ENCODE assay signal across 8 mouse cellular contexts in the genomic region with DNA sequence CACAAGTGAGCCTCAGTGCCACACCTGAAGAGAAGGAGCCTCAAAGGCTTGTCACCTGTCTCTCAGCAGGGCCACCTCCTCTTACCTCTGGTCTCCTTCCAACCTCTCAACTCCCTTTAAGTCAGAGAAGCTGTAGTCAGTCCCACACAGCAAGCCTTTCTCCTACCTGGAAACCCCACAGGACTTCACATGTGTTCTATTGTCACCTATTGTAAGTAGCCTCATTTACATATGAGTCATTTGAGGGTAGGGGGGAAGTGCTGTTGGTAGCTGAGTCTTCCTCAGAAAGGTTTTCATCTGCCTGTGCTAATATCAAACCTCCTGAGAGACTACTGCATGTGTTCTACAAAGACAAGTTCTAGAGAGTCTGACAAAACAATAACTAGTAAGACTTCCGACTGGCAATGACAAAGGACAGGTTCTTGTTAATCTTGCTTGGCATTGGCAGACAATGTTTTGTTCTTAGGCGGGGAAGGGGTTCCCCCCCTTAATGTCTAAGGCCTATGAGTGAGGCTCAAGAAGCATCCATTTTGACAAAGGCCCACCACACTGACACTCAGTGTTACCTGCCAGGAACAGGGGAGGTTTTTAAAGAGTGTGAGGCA. TPM values are rescaled to one million over a fixed set of nuclear protein-coding genes. Genes with fewer than 3 reads are reported as not detected.
DNase-seq lines count a peak whose midpoint lies in the region; ATAC-seq and TF ChIP-seq lines count a peak whose summit lies in the region.
"Had no signal": no experiment of that assay in that cellular context is flagged by ENCODE, and none has a peak within 500 bp of the region (broad histone marks: within the 10 kb centered on the region; RNA-seq: fewer than 3 reads in every experiment).

No protein-coding gene starts in this region.

- no peak for TF ChIP-seq CTCF in testis, adult 2 months (IDR thresholded peaks at IDR 0.05; ENCODE audit: control insufficient read depth, insufficient read depth, insufficient replicate concordance, low read depth, low read length)

- peak overlapping the region; percentile 83 for H3K4me3 ChIP-seq in testis, adult 2 months (ENCODE audit: control insufficient read depth, low read depth, low read length)
- H3K4me3 ChIP-seq in embryonic facial prominence, embryonic 13.5 days, result no peak overlapping the region
- no peak overlapping the region for H3K4me3 ChIP-seq in intestine, embryonic 16.5 days (ENCODE audit: low read length)
- H3K4me3 ChIP-seq in stomach, embryonic 14.5 days (ENCODE audit: low read depth, low read length), result no peak overlapping the region; the same call in 1 of the 2 replicates

- H3K27ac ChIP-seq in testis, adult 2 months (ENCODE audit: control insufficient read depth, insufficient read depth, low read depth, low read length), result peak overlapping the region; percentile 77
- H3K27ac ChIP-seq in embryonic facial prominence, embryonic 13.5 days, result no peak overlapping the region
- peak overlapping the region; percentile 57 for H3K27ac ChIP-seq in intestine, embryonic 16.5 days (ENCODE audit: low read length)
- no peak overlapping the region for H3K27ac ChIP-seq in stomach, embryonic 14.5 days (ENCODE audit: low read length)

- no peaks in the 10 kb centered on the region for H3K9me3 ChIP-seq in embryonic facial prominence, embryonic 13.5 days
- H3K9me3 ChIP-seq in intestine, embryonic 16.5 days (ENCODE audit: control insufficient read depth, low read length), result no peaks in the 10 kb centered on the region
- H3K9me3 ChIP-seq in stomach, embryonic 14.5 days (ENCODE audit: control insufficient read depth, low read depth, low read length), result no peaks in the 10 kb centered on the region

- 66% methylated on average over 2 of the region's 2 CpGs for WGBS in embryonic facial prominence, embryonic 13.5 days
- 63% methylated on average over 2 of the region's 2 CpGs for WGBS in intestine, embryonic 16.5 days
- WGBS in stomach, embryonic 14.5 days, result 53% methylated on average over 2 of the region's 2 CpGs

- DNase-seq in testis, postnatal 14 days (ENCODE audit: low spot score), result no peak
- no peak for DNase-seq in testis, postnatal 10 days (ENCODE audit: low spot score)
- DNase-seq: heart, postnatal 36 days had no signal

- H3K4me1 ChIP-seq in testis, adult 2 months (ENCODE audit: control insufficient read depth, insufficient read depth, low read length), result peaks cover 10% of the 10 kb centered on the region
- H3K4me1 ChIP-seq in embryonic facial prominence, embryonic 13.5 days, result peaks cover 24% of the 10 kb centered on the region
- peaks cover 27% of the 10 kb centered on the region for H3K4me1 ChIP-seq in intestine, embryonic 16.5 days (ENCODE audit: control insufficient read depth, insufficient read depth, low read length)
- peaks cover 20% of the 10 kb centered on the region for H3K4me1 ChIP-seq in stomach, embryonic 14.5 days (ENCODE audit: control insufficient read depth, insufficient read depth, low read length)

- H3K27me3 ChIP-seq in testis, adult 2 months (ENCODE audit: control insufficient read depth, insufficient read depth, low read length), result no peaks in the 10 kb centered on the region
- H3K27me3 ChIP-seq in embryonic facial prominence, embryonic 13.5 days, result no peaks in the 10 kb centered on the region
- H3K27me3 ChIP-seq in intestine, embryonic 16.5 days (replicated peaks; ENCODE audit: control insufficient read depth, insufficient read depth, low read length), result no peaks in the 10 kb centered on the region
- no peaks in the 10 kb centered on the region for H3K27me3 ChIP-seq in stomach, embryonic 14.5 days (ENCODE audit: control insufficient read depth, insufficient read depth, low read length)

- no peak overlapping the region for H3K9ac ChIP-seq in embryonic facial prominence, embryonic 13.5 days
- H3K9ac ChIP-seq in intestine, embryonic 16.5 days (ENCODE audit: low read depth, low read length), result 0 out of 2 replicates have a peak overlapping the region, but pooled peaks have one; percentile 9
- no peak overlapping the region; the same call in 1 of the 2 replicates for H3K9ac ChIP-seq in stomach, embryonic 14.5 days (replicated peaks; ENCODE audit: low read depth, low read length)

- TF ChIP-seq POLR2A in testis, adult 2 months (IDR thresholded peaks at IDR 0.05; ENCODE audit: control insufficient read depth, low read depth, low read length), result no peak

- no peak for ATAC-seq in embryonic facial prominence, embryonic 13.5 days (ENCODE audit: insufficient number of reproducible peaks, insufficient read depth, low FRiP score, low TSS enrichment, low read depth)
- no peak for ATAC-seq in intestine, embryonic 16.5 days
- ATAC-seq in stomach, embryonic 14.5 days (ENCODE audit: insufficient number of reproducible peaks, insufficient read depth, low FRiP score, low read depth), result no peak
- ATAC-seq in monocyte, adult 5-6 weeks (replicated peaks; ENCODE audit: insufficient number of reproducible peaks, low FRiP score, low TSS enrichment, poor library complexity, severe bottlenecking), result no peak

- H3K4me2 ChIP-seq in embryonic facial prominence, embryonic 13.5 days, result peak overlapping the region; percentile 90
- peak overlapping the region; percentile 27 for H3K4me2 ChIP-seq in intestine, embryonic 16.5 days (ENCODE audit: low read depth, low read length)
- H3K4me2 ChIP-seq in stomach, embryonic 14.5 days (replicated peaks; ENCODE audit: low read depth, low read length), result peak overlapping the region; percentile 87

- H3K36me3 ChIP-seq in testis, adult 2 months (ENCODE audit: control insufficient read depth, insufficient read depth, low read length), result no peaks in the 10 kb centered on the region; the same call in 1 of the 2 replicates
- H3K36me3 ChIP-seq in embryonic facial prominence, embryonic 13.5 days, result 0 out of 2 replicates have a peak, but pooled peaks cover 5% of the 10 kb centered on the region
- H3K36me3 ChIP-seq in intestine, embryonic 16.5 days (ENCODE audit: control insufficient read depth, insufficient read depth, low read length), result no peaks in the 10 kb centered on the region
- no peaks in the 10 kb centered on the region for H3K36me3 ChIP-seq in stomach, embryonic 14.5 days (ENCODE audit: control insufficient read depth, insufficient read depth, low read length)

RNA-seq across cellular contexts. Expression of a gene that starts 2.4 kb away (rescaled TPM):
- polyA plus RNA-seq in testis, adult 2 months (2012; rRNA removed), result 78.7 and 82.2 TPM in 2 replicates
- 40.1 and 42.4 TPM in 2 replicates for polyA plus RNA-seq in embryonic facial prominence, embryonic 13.5 days (2015; fragmentation: Nextera tagmentation; extraction: Ambion mirVana)
- 27.8 and 36.4 TPM in 2 replicates for polyA plus RNA-seq in intestine, embryonic 16.5 days (2015; fragmentation: Nextera tagmentation; extraction: Ambion mirVana)
- 41.9 and 46.3 TPM in 2 replicates for polyA plus RNA-seq in stomach, embryonic 14.5 days (2014; fragmentation: Nextera tagmentation; extraction: Ambion mirVana)
- total RNA-seq in monocyte, adult 5-6 weeks (2017), result 89.3 to 145 TPM (median 96.4 TPM) in 3 replicates

RNA-seq across cellular contexts. Expression of a gene that starts 26.6 kb away (rescaled TPM):
- polyA plus RNA-seq in testis, adult 2 months (2012; rRNA removed), result 35.1 and 53.0 TPM in 2 replicates
- polyA plus RNA-seq in embryonic facial prominence, embryonic 13.5 days (2015; fragmentation: Nextera tagmentation; extraction: Ambion mirVana), result 116 and 126 TPM in 2 replicates
- 87.8 and 95.9 TPM in 2 replicates for polyA plus RNA-seq in intestine, embryonic 16.5 days (2015; fragmentation: Nextera tagmentation; extraction: Ambion mirVana)
- 126 and 136 TPM in 2 replicates for polyA plus RNA-seq in stomach, embryonic 14.5 days (2014; fragmentation: Nextera tagmentation; extraction: Ambion mirVana)
- total RNA-seq in monocyte, adult 5-6 weeks (2017), result 26.2 to 62.8 TPM (median 37.7 TPM) in 3 replicates

RNA-seq across cellular contexts. Expression of a gene that starts 26.8 kb away (rescaled TPM):
- 5.3 and 8.3 TPM in 2 replicates for polyA plus RNA-seq in testis, adult 2 months (2012; rRNA removed)
- polyA plus RNA-seq in embryonic facial prominence, embryonic 13.5 days (2015; fragmentation: Nextera tagmentation; extraction: Ambion mirVana), result 15.6 and 18.1 TPM in 2 replicates
- polyA plus RNA-seq in intestine, embryonic 16.5 days (2015; fragmentation: Nextera tagmentation; extraction: Ambion mirVana), result 12.5 and 13.1 TPM in 2 replicates
- polyA plus RNA-seq in stomach, embryonic 14.5 days (2014; fragmentation: Nextera tagmentation; extraction: Ambion mirVana), result 13.4 and 17.9 TPM in 2 replicates
- 7.3 to 9.5 TPM (median 7.8 TPM) in 3 replicates for total RNA-seq in monocyte, adult 5-6 weeks (2017)

Comparison
In these comparisons a context has a peak if more than half of its experiments do, and no peak if none do; other contexts are left out.
1. H3K27ac ChIP-seq: peak in testis, adult 2 months (single experiment) and intestine, embryonic 16.5 days (single experiment); none in embryonic facial prominence, embryonic 13.5 days (single experiment) and stomach, embryonic 14.5 days (single experiment).
2. H3K4me2 ChIP-seq: peak in every context shown above with its lines; median percentile 90 in embryonic facial prominence, embryonic 13.5 days; 87 in stomach, embryonic 14.5 days; 27 in intestine, embryonic 16.5 days.